Mouse (Mus musculus) ES-Bruce4 (cell line): Measurements from ENCODE around the gene Plscr1. TPM values are rescaled to one million over a fixed set of nuclear protein-coding genes. Genes with fewer than 3 reads are reported as not detected.

Experiments used
- H3K27ac ChIP-seq: 2 replicates; pipeline ENCODE4 v1.5.1; 2012; ENCODE audit warnings: low read length, inconsistent platforms; ENCODE audit not compliant: insufficient read depth
- H3K27me3 ChIP-seq: 2 replicates; pipeline ENCODE4 v1.6.1; 2012; ENCODE audit warnings: mild to moderate bottlenecking, low read length, inconsistent platforms; ENCODE audit not compliant: control insufficient read depth, poor library complexity, insufficient read depth, severe bottlenecking
- H3K36me3 ChIP-seq: 2 replicates; pipeline ENCODE4 v1.6.1; 2012; ENCODE audit warnings: inconsistent platforms, mild to moderate bottlenecking, low read length, moderate library complexity; ENCODE audit not compliant: control insufficient read depth, poor library complexity, insufficient read depth, severe bottlenecking
- H3K4me1 ChIP-seq: one replicate; pipeline ENCODE4 v1.8.1; 2011; ENCODE audit warnings: low read length; ENCODE audit not compliant: control insufficient read depth, insufficient read depth
- H3K4me3 ChIP-seq: 2 replicates; pipeline ENCODE4 v1.5.1; 2011; ENCODE audit warnings: low read depth, mild to moderate bottlenecking, low read length
- H3K9ac ChIP-seq: 2 replicates; pipeline ENCODE4 v1.6.1; 2012; ENCODE audit warnings: low read depth, mild to moderate bottlenecking, inconsistent platforms; ENCODE audit not compliant: poor library complexity, severe bottlenecking
- H3K9me3 ChIP-seq: replicated peaks from 2 replicates; pipeline ENCODE4 v1.6.1; 2012; ENCODE audit warnings: mild to moderate bottlenecking, low read length, inconsistent platforms; ENCODE audit not compliant: control insufficient read depth, poor library complexity, insufficient read depth, severe bottlenecking
- CTCF ChIP-seq: IDR thresholded peaks from one replicate; pipeline ENCODE4 v1.8.1; 2011; ENCODE audit warnings: low read depth, low read length
- EP300 ChIP-seq: IDR thresholded peaks from 2 replicates; pipeline ENCODE4 v1.6.1; 2011; ENCODE audit warnings: low read depth, low read length; ENCODE audit not compliant: insufficient read depth
- POLR2A ChIP-seq: IDR thresholded peaks from one replicate; pipeline ENCODE4 v1.8.1; 2011; ENCODE audit warnings: low read length; ENCODE audit not compliant: insufficient read depth
- polyA plus RNA-seq: library from polyadenylated mRNA; stranded (reverse); fragments of >200 nt; gene quantifications from 2 replicates; pipeline ENCODE4 v1.2.4, GENCODE M21; 2011; ENCODE audit warnings: low read depth; ENCODE audit not compliant: missing spikeins, insufficient read depth, insufficient read length

The Plscr1 gene
- polyA plus RNA-seq, 1 experiment: 18.4 TPM

- no peak overlapping the region for H3K27ac ChIP-seq
- no peaks in the 10 kb centered on the region for H3K36me3 ChIP-seq
- H3K4me3 ChIP-seq: no peak overlapping the region
- H3K27me3 ChIP-seq: no peaks in the 10 kb centered on the region
- H3K9me3 ChIP-seq: no peaks in the 10 kb centered on the region
- no peak overlapping the region for H3K9ac ChIP-seq
- no peaks in the 10 kb centered on the region for H3K4me1 ChIP-seq
- no peak for TF ChIP-seq POLR2A
- TF ChIP-seq CTCF: no peak
- TF ChIP-seq EP300: no peak
These were observed 38.5 kb upstream of the Plscr1 start for GRCm38 (mm10) chr9:92211048-92211447.

- Histone ChIP-seq H3K27ac (no peak overlapping the region), H3K36me3 (no peaks in the 10 kb centered on the region), H3K9ac (no peak overlapping the region), H3K27me3 (no peaks in the 10 kb centered on the region), H3K4me3 (no peak overlapping the region), H3K9me3 (no peaks in the 10 kb centered on the region), H3K4me1 (no peaks in the 10 kb centered on the region)
- no peak for TF ChIP-seq POLR2A
- no peak for TF ChIP-seq EP300
- no peak for TF ChIP-seq CTCF
These were observed 32.1 kb upstream of the Plscr1 start for GRCm38 (mm10) chr9:92217484-92217883.

- H3K27me3 ChIP-seq: no peaks in the 10 kb centered on the region
- H3K36me3 ChIP-seq: no peaks in the 10 kb centered on the region
- TF ChIP-seq EP300 (no peak), POLR2A (no peak), CTCF (no peak)
- no peak overlapping the region for H3K4me3 ChIP-seq
- no peak overlapping the region for H3K27ac ChIP-seq
- H3K9ac ChIP-seq: no peak overlapping the region
- H3K4me1 ChIP-seq: no peaks in the 10 kb centered on the region
- H3K9me3 ChIP-seq: no peaks in the 10 kb centered on the region
These were observed 31.7 kb upstream of the Plscr1 start for GRCm38 (mm10) chr9:92217896-92218295.

- no peak overlapping the region for H3K9ac ChIP-seq
- H3K4me3 ChIP-seq: no peak overlapping the region
- H3K36me3 ChIP-seq: no peaks in the 10 kb centered on the region
- no peak overlapping the region for H3K27ac ChIP-seq
- no peak for TF ChIP-seq POLR2A
- TF ChIP-seq EP300: no peak
- no peak for TF ChIP-seq CTCF
- no peaks in the 10 kb centered on the region for H3K9me3 ChIP-seq
- H3K27me3 ChIP-seq: no peaks in the 10 kb centered on the region
- no peaks in the 10 kb centered on the region for H3K4me1 ChIP-seq
These were observed 29.4 kb upstream of the Plscr1 start for GRCm38 (mm10) chr9:92220151-92220550.

- no peak overlapping the region for H3K9ac ChIP-seq
- H3K27ac ChIP-seq: no peak overlapping the region
- no peaks in the 10 kb centered on the region for H3K4me1 ChIP-seq
- TF ChIP-seq CTCF (no peak), POLR2A (no peak), EP300 (no peak)
- no peaks in the 10 kb centered on the region for H3K9me3 ChIP-seq
- H3K4me3 ChIP-seq: no peak overlapping the region
- no peaks in the 10 kb centered on the region for H3K27me3 ChIP-seq
- no peaks in the 10 kb centered on the region for H3K36me3 ChIP-seq
These were observed 28.1 kb upstream of the Plscr1 start for GRCm38 (mm10) chr9:92221480-92221879.

GRCm38 (mm10) chr9:92224598-92225231 is 24.8 kb upstream of the Plscr1 start:
- H3K27ac ChIP-seq: no peak overlapping the region
- H3K36me3 ChIP-seq: no peaks in the 10 kb centered on the region
- no peaks in the 10 kb centered on the region for H3K27me3 ChIP-seq
- TF ChIP-seq EP300: no peak
- no peak for TF ChIP-seq POLR2A
- no peak for TF ChIP-seq CTCF
- H3K4me1 ChIP-seq: no peaks in the 10 kb centered on the region
- H3K9me3 ChIP-seq: no peaks in the 10 kb centered on the region
- H3K9ac ChIP-seq: no peak overlapping the region
- H3K4me3 ChIP-seq: no peak overlapping the region
